Mouse (Mus musculus) heart, embryonic 11.5 days (tissue): ENCODE results near the gene Magoh. TPM values are rescaled to one million over a fixed set of nuclear protein-coding genes. Genes with fewer than 3 reads are reported as not detected.

Source experiments
- ATAC-seq: fragments of 200-750 bp; cut with Nextera tagmentation; replicated peaks from 2 replicates; pipeline ENCODE4 v1.8.0; 2017; ENCODE audit warnings: moderate library complexity; ENCODE audit not compliant: insufficient number of reproducible peaks, low FRiP score, low TSS enrichment
- H3K27ac ChIP-seq: fragments of 300-500 bp; sonication (generic); 2 replicates; pipeline ENCODE4 v1.5.1; 2014; ENCODE audit warnings: mild to moderate bottlenecking, low read depth, low read length
- H3K27me3 ChIP-seq: fragments of 300-500 bp; sonication (generic); 2 replicates; pipeline ENCODE4 v1.6.1; 2014; ENCODE audit warnings: mild to moderate bottlenecking, low read length, mixed read lengths; ENCODE audit not compliant: control insufficient read depth, insufficient read depth
- H3K36me3 ChIP-seq: fragments of 300-500 bp; sonication (generic); 2 replicates; pipeline ENCODE4 v1.6.1; 2014; ENCODE audit warnings: mild to moderate bottlenecking, low read length, moderate library complexity, mixed read lengths; ENCODE audit not compliant: control insufficient read depth, insufficient read depth
- H3K4me1 ChIP-seq: fragments of 300-500 bp; sonication (generic); 2 replicates; pipeline ENCODE4 v1.6.1; 2014; ENCODE audit warnings: low read length; ENCODE audit not compliant: control insufficient read depth, insufficient read depth
- H3K4me2 ChIP-seq: fragments of 300-500 bp; sonication (generic); 2 replicates; pipeline ENCODE4 v1.6.1; 2014; ENCODE audit warnings: mild to moderate bottlenecking, moderate library complexity
- H3K4me3 ChIP-seq: fragments of 300-500 bp; sonication (generic); 2 replicates; pipeline ENCODE4 v1.5.1; 2014; ENCODE audit warnings: low read depth, low read length
- H3K9ac ChIP-seq: fragments of 300-500 bp; sonication (generic); 2 replicates; pipeline ENCODE4 v1.6.1; 2014; ENCODE audit warnings: mild to moderate bottlenecking, low read depth, low read length, moderate library complexity
- H3K9me3 ChIP-seq: fragments of 300-500 bp; sonication (generic); replicated peaks from 2 replicates; pipeline ENCODE4 v1.6.1; 2016; ENCODE audit warnings: low read length; ENCODE audit not compliant: control insufficient read depth
- WGBS: fragments of 180-500 bp; shearing (Covaris S2); extraction: QIAGEN DNeasy Blood & Tissue Kit; methylation state at CpG from one replicate; pipeline ENCODE4 v1.1.7; 2014; ENCODE audit not compliant: insufficient replicate concordance; 5-methylcytosine and 5-hydroxymethylcytosine counted together
- polyA plus RNA-seq: library from polyadenylated mRNA; unstranded; fragments of >200 nt; fragmentation: Nextera tagmentation; extraction: Ambion mirVana; gene quantifications from 2 replicates; pipeline ENCODE4 v1.2.1, GENCODE M21; 2014

The Magoh gene
- polyA plus RNA-seq = 112 and 123 TPM in 2 replicates

- H3K27me3 ChIP-seq = no peaks in the 10 kb centered on the region
- H3K27ac ChIP-seq = peak within 1 kb of the TSS; percentile 64
- ATAC-seq = peak; percentile 93
- H3K9ac ChIP-seq = peak within 1 kb of the TSS; percentile 93
- H3K4me3 ChIP-seq = peak within 1 kb of the TSS; percentile 95
- no peaks in the 10 kb centered on the region for H3K9me3 ChIP-seq
- H3K36me3 ChIP-seq = peaks cover 14% of the 10 kb centered on the region
- 3% methylated on average over 48 of the region's 48 CpGs for WGBS
- H3K4me1 ChIP-seq = peaks cover 5% of the 10 kb centered on the region; the same call in 1 of the 2 replicates
- peak within 1 kb of the TSS; percentile 92 for H3K4me2 ChIP-seq
Observed at GRCm38 (mm10) chr4:107879254-107880050, at the start of gene Magoh. Gene Magoh, plus strand, starts transcription at chr4:107879755.

DNA sequence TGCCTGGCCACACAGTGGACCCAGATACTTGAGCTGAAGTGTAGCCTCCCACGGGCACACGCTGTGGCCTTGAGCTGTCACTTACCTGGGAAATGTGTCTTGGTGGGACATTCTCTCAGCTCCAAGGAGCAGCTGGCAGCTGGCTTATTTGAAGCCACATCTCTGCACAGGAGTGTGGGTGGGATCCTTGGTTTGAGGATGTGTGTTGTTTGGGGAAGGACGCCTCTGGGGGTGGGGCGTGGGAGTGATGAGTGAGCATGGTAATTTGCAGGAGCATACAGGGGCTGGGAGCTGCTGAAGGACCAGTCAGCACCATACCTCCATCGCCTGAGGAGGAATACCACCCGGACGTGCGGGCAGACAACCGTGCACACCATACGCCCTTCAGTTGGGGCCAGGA lies 49.4 kb upstream of the Magoh start:
- H3K9ac ChIP-seq = no peak overlapping the region
- H3K4me3 ChIP-seq = no peak overlapping the region
- H3K4me1 ChIP-seq = 0 out of 2 replicates have a peak, but pooled peaks cover 6% of the 10 kb centered on the region
- WGBS = 58% methylated on average over 10 of the region's 10 CpGs
- ATAC-seq = no peak
- H3K36me3 ChIP-seq = no peaks in the 10 kb centered on the region
- H3K9me3 ChIP-seq = no peaks in the 10 kb centered on the region
- H3K4me2 ChIP-seq = no peak overlapping the region
- peaks cover 14% of the 10 kb centered on the region for H3K27me3 ChIP-seq
- no peak overlapping the region for H3K27ac ChIP-seq

DNA sequence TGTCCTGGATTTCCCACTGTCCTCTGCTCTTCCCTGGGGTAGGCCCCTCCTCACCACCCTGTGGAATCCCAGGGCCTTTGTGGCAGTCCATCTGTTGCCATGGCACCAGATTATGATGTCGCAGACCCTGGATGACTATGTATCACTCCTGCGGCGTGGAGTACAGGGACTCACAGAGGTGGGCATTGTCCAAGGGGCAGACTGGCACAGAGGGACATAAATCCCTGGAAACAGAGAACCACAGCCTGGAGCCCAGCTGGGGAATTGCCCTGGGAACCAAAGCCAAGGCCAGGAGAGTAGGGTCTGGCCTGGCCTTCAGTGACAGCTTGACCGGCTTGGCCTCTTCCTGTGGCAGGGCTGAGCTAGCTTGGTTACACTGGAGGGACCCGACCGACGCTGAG lies 48.7 kb upstream of the Magoh start:
- H3K4me3 ChIP-seq = no peak overlapping the region
- H3K36me3 ChIP-seq = no peaks in the 10 kb centered on the region
- no peak overlapping the region for H3K27ac ChIP-seq
- 82% methylated on average over 7 of the region's 7 CpGs for WGBS
- ATAC-seq = no peak
- no peak overlapping the region for H3K9ac ChIP-seq
- 0 out of 2 replicates have a peak, but pooled peaks cover 6% of the 10 kb centered on the region for H3K4me1 ChIP-seq
- H3K27me3 ChIP-seq = peaks cover 16% of the 10 kb centered on the region
- no peak overlapping the region for H3K4me2 ChIP-seq
- no peaks in the 10 kb centered on the region for H3K9me3 ChIP-seq

DNA sequence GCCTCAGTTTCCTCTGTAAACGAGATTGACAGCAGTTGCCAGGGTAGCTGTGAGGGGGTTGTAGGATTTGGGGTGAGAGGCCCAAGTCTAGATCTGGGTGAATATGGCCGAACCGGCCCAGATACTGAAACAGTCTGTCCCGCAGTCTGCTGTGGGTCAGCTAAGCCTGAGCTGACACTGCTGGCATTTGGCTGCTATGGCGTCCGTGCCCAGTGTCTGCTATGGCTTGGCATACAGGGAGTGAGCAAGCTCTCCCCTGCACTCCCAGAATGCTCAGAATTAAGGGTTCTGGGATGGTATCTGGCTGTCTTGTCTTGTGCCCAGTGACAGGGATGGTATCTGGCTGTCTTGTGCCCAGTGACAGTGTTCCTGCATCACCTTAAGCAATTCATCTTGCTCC lies 47.9 kb upstream of the Magoh start:
- no peaks in the 10 kb centered on the region for H3K36me3 ChIP-seq
- no peaks in the 10 kb centered on the region for H3K9me3 ChIP-seq
- peaks cover 19% of the 10 kb centered on the region for H3K27me3 ChIP-seq
- no peak overlapping the region for H3K4me2 ChIP-seq
- no peak overlapping the region for H3K9ac ChIP-seq
- 82% methylated on average over 6 of the region's 6 CpGs for WGBS
- 0 out of 2 replicates have a peak, but pooled peaks cover 6% of the 10 kb centered on the region for H3K4me1 ChIP-seq
- ATAC-seq = no peak
- H3K27ac ChIP-seq = no peak overlapping the region
- H3K4me3 ChIP-seq = no peak overlapping the region

DNA sequence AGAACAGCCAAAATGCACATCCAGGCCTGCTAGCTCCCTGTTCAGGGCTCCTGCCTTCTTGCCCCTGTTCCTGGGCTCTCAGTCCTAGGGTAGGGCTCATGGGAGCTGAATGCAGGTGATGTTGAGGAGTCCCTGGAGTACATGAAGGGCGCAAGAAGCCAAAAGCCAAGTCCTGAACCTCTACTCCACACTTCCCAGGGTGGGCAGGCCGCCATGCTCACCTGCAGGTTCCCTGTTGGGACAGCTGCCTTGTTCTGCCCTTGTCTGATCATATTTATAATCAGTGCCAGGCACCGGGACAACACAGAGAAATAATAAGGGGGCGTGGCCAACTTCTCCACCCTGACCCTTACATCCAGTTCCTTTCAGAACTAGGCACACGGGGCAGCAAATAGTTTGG lies 46.0 kb upstream of the Magoh start:
- no peak overlapping the region for H3K27ac ChIP-seq
- no peak overlapping the region for H3K9ac ChIP-seq
- no peak overlapping the region for H3K4me2 ChIP-seq
- 0 out of 2 replicates have a peak, but pooled peaks cover 6% of the 10 kb centered on the region for H3K4me1 ChIP-seq
- H3K27me3 ChIP-seq = peaks cover 16% of the 10 kb centered on the region
- ATAC-seq = no peak
- no peaks in the 10 kb centered on the region for H3K9me3 ChIP-seq
- WGBS = 78% methylated on average over 5 of the region's 5 CpGs
- H3K4me3 ChIP-seq = no peak overlapping the region
- H3K36me3 ChIP-seq = no peaks in the 10 kb centered on the region

GRCm38 (mm10) chr4:107834643-107835314 lies 44.8 kb upstream of the Magoh start:
- WGBS = 55% methylated on average over 22 of the region's 22 CpGs
- no peak overlapping the region for H3K9ac ChIP-seq
- no peaks in the 10 kb centered on the region for H3K9me3 ChIP-seq
- H3K4me3 ChIP-seq = no peak overlapping the region
- H3K27ac ChIP-seq = no peak overlapping the region
- no peak overlapping the region for H3K4me2 ChIP-seq
- H3K4me1 ChIP-seq = 0 out of 2 replicates have a peak, but pooled peaks cover 4% of the 10 kb centered on the region
- H3K27me3 ChIP-seq = peaks cover 13% of the 10 kb centered on the region
- ATAC-seq = no peak
- H3K36me3 ChIP-seq = no peaks in the 10 kb centered on the region

- H3K27ac ChIP-seq = no peak overlapping the region
- no peak overlapping the region for H3K9ac ChIP-seq
- WGBS = 53% methylated on average over 5 of the region's 5 CpGs
- H3K4me1 ChIP-seq = no peaks in the 10 kb centered on the region
- no peaks in the 10 kb centered on the region for H3K9me3 ChIP-seq
- H3K4me2 ChIP-seq = no peak overlapping the region
- peaks cover 13% of the 10 kb centered on the region for H3K27me3 ChIP-seq
- H3K4me3 ChIP-seq = no peak overlapping the region
- no peak for ATAC-seq
- H3K36me3 ChIP-seq = no peaks in the 10 kb centered on the region
Observed at GRCm38 (mm10) chr4:107835508-107835909, 44.0 kb upstream of the Magoh start.

DNA sequence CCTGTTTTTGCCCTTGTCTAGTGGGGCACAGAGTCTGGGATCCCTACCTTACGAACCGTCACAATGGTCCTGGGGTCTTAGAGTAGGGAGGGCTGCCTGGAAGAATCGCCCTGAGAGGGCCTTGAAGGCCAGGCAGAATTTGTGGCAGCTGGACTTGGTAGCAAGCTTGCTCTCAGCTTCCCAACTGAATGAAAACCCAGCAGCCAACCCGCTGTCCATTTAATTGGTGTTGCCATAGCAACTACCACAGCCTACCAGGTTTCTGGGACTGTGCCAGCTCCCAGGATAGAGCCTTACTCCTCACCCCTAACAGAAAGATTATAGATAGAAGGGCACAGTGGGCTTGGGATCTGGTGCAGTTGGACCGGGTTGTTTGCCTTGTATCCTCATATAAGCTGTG lies 42.8 kb upstream of the Magoh start:
- Histone ChIP-seq H3K9ac (no peak overlapping the region), H3K4me2 (no peak overlapping the region), H3K36me3 (no peaks in the 10 kb centered on the region), H3K27ac (no peak overlapping the region), H3K9me3 (no peaks in the 10 kb centered on the region), H3K27me3 (peaks cover 13% of the 10 kb centered on the region), H3K4me1 (no peaks in the 10 kb centered on the region), H3K4me3 (no peak overlapping the region)
- no peak for ATAC-seq
- WGBS = 83% methylated on average over 5 of the region's 5 CpGs
